Mouse (Mus musculus) forebrain, embryonic 12.5 days (tissue): ENCODE results near the gene Fkbp6. TPM values are rescaled to one million over a fixed set of nuclear protein-coding genes. Genes with fewer than 3 reads are reported as not detected.

Source experiments
- ATAC-seq: fragments of 200-750 bp; cut with Nextera tagmentation; 2 replicates; pipeline ENCODE4 v1.8.0; 2017; ENCODE audit warnings: moderate TSS enrichment; ENCODE audit not compliant: low FRiP score
- H3K27ac ChIP-seq: fragments of 300-500 bp; sonication (generic); 2 replicates; pipeline ENCODE4 v1.5.1; 2016; ENCODE audit warnings: mild to moderate bottlenecking
- H3K27me3 ChIP-seq: fragments of 300-500 bp; sonication (generic); 2 replicates; pipeline ENCODE4 v1.6.1; 2016; ENCODE audit warnings: mild to moderate bottlenecking
- H3K36me3 ChIP-seq: fragments of 300-500 bp; sonication (generic); replicated peaks from 2 replicates; pipeline ENCODE4 v1.6.1; 2016; ENCODE audit warnings: mild to moderate bottlenecking
- H3K4me1 ChIP-seq: fragments of 300-500 bp; sonication (generic); 2 replicates; pipeline ENCODE4 v1.6.1; 2016
- H3K4me2 ChIP-seq: fragments of 300-500 bp; sonication (generic); 2 replicates; pipeline ENCODE4 v1.6.1; 2016; ENCODE audit warnings: mild to moderate bottlenecking, moderate library complexity
- H3K4me3 ChIP-seq: fragments of 300-500 bp; sonication (generic); replicated peaks from 2 replicates; pipeline ENCODE4 v1.5.1; 2016; ENCODE audit warnings: mild to moderate bottlenecking
- H3K9ac ChIP-seq: fragments of 300-500 bp; sonication (generic); 2 replicates; pipeline ENCODE4 v1.6.1; 2016; ENCODE audit warnings: mild to moderate bottlenecking
- H3K9me3 ChIP-seq: fragments of 300-500 bp; sonication (generic); 2 replicates; pipeline ENCODE4 v1.6.1; 2016
- WGBS: fragments of 180-500 bp; shearing (Covaris S2); methylation state at CpG from one replicate; pipeline ENCODE4 v1.1.7; 2016; 5-methylcytosine and 5-hydroxymethylcytosine counted together
- polyA plus RNA-seq: library from polyadenylated mRNA; unstranded; fragments of >200 nt; fragmentation: Nextera tagmentation; extraction: Ambion mirVana; gene quantifications from 2 replicates; pipeline ENCODE4 v1.2.1, GENCODE M21; 2016

Gene Fkbp6
- polyA plus RNA-seq, 1 experiment from 2014 or later = 0.17 TPM

DNA sequence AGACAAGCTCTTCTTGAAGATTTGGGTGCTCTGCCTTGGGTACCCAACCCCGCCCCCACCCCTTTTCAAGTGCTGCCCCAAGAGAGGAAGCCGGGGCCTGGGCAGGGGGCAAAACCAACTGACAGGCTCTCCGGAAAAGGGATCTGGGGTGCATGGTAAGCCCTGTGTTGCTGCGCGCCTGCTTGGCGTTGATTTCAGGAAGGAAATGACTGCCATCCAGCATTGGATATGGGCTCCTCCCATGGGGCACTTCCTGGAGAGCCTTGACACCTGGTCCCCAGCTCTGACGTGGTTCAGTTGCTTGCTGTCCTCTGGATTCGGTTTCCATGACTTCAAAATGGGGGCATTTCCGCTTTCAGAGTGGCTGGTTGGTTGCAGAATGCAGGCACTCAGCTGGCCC lies 85.3 kb downstream of the Fkbp6 start:
- Histone ChIP-seq H3K9me3 (no peaks in the 10 kb centered on the region), H3K4me2 (peak overlapping the region; percentile 16; the same call in 1 of the 2 replicates), H3K4me1 (peaks cover 26% of the 10 kb centered on the region), H3K36me3 (no peaks in the 10 kb centered on the region), H3K9ac (peak overlapping the region; percentile 25; the same call in 1 of the 2 replicates), H3K27me3 (no peaks in the 10 kb centered on the region), H3K27ac (peak overlapping the region; percentile 69), H3K4me3 (no peak overlapping the region)
- ATAC-seq = peak; percentile 39; the same call in 1 of the 2 replicates
- WGBS = 48% methylated on average over 9 of the region's 9 CpGs

DNA sequence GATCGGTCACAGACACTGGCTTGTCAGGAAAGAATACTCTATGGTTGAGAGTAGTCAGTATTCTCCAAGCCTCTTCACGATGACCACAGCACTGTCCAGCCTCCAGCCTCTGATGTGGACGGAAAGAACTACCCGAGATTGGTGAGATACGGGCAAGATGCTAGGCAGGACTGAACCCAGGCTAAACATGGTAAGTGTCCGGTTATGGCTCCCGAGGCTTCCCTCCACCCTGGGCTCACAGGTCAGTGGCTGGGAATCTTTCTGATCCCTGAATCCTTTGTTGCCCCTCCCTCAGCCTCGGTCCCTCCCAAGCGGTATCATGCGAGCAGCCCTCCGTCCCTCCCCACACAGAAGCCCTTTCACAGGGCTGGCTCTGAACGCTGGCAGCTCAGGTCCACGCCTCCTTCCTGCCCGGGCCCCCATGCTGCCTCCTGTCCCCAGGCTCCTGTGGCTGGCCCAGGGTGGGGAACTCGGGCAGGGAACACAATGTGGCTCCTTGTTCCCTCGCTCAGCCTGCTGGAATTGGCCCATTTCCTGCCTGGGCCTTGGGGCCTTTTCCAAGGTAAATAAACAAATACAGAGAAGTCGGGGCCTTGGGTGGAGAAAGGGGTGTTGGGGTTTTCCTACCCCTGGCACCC lies 85.9 kb downstream of the Fkbp6 start:
- H3K4me2 ChIP-seq = peak overlapping the region; percentile 16
- H3K4me1 ChIP-seq = peaks cover 28% of the 10 kb centered on the region
- peak; percentile 70 for ATAC-seq
- WGBS = 14% methylated on average over 17 of the region's 17 CpGs
- peak overlapping the region; percentile 69 for H3K27ac ChIP-seq
- H3K27me3 ChIP-seq = no peaks in the 10 kb centered on the region
- no peaks in the 10 kb centered on the region for H3K36me3 ChIP-seq
- no peaks in the 10 kb centered on the region for H3K9me3 ChIP-seq
- H3K4me3 ChIP-seq = no peak overlapping the region
- H3K9ac ChIP-seq = peak overlapping the region; percentile 25; the same call in 1 of the 2 replicates

DNA sequence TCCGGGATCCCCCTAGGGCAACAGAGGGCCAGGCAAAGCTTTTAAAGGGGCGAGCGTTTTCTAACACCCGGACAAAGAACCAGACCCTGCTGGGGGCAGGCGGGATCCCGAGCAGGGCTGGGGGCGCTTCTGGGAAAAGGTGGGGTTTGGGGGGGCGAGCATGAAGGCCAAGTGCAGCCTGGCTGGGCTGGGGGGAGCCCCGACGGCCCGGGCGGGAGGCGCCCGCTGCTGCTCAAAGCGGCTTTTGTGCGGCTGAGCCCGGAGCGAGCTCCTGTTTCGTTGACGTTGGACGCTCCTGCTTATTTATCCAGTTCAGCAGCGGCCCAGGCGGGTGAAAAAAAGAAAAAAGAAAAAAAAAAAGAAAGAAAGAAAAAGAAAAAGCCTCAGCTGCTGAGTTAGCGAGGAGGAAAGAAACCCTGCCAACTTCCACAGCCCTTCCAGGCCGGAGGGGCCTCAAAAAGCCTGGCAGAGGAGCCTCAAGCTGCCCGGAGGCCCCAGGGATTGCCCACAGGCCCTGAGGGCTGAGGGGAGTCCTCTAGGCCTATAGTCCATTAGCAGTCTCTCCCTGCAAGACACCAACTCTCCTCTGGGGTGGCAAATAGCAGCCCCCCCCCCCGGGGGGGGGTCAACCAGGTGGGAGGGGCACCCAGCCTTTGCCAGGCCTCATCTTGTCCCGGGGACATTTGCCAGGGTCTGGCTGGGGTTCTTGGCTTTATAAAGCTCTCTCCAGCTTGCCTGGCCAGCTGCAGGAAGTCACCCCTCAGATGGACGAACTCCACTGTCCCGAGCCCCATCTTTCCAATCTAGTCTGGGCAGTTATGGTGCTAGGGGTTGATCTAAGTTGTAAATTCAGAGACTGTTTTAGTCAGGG lies 91.3 kb downstream of the Fkbp6 start:
- Histone ChIP-seq H3K4me1 (peaks cover 39% of the 10 kb centered on the region), H3K36me3 (0 out of 2 replicates have a peak, but pooled peaks cover 4% of the 10 kb centered on the region), H3K27ac (peak overlapping the region; percentile 97), H3K4me2 (peak overlapping the region; percentile 46), H3K4me3 (peak overlapping the region; percentile 16; the same call in 1 of the 2 replicates), H3K27me3 (no peaks in the 10 kb centered on the region), H3K9me3 (0 out of 2 replicates have a peak, but pooled peaks cover 7% of the 10 kb centered on the region), H3K9ac (peak overlapping the region; percentile 46)
- ATAC-seq = no peak; the same call in 1 of the 2 replicates
- WGBS = 10% methylated on average over 30 of the region's 30 CpGs

DNA sequence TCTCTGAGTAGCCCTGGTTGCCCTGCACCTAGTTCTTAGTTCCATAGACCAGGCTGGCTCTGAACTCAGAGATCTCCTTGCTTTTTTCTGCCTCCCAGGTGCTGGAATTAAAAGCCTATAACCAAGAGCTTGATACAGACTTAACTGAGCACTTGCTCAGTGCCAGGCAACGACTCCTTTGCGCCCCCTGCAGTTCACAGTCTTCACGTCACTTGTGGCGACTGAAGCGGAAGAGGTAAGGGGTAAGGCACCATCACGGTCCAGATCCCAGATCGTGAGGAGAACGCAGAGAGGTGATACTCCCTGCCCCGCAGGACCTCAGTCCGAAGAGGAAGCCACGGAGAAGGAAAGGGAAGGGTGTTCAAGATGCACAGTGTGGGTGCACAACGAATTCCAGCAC lies 92.3 kb downstream of the Fkbp6 start:
- WGBS = 85% methylated on average over 12 of the region's 12 CpGs
- H3K9me3 ChIP-seq = 0 out of 2 replicates have a peak, but pooled peaks cover 7% of the 10 kb centered on the region
- H3K4me1 ChIP-seq = peaks cover 47% of the 10 kb centered on the region

DNA sequence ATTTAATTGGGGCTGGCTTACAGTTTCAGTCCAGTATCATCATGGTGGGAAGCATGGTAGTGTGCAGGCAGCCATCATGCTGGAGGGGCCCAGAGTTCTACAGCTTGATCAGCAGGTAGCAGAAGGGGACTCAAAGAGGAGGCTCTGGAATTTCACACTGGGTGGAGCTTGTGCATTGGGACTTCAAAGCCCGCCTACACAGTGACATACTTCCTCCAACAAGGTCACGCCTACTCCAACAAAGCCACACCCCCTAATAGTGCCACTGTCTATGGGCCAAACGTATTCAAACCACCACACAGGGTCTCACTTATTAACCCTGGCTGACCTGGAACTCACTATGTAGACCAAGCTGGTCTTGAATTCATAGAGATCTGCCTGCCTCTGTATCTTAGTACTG lies 93.7 kb downstream of the Fkbp6 start:
- Histone ChIP-seq H3K9ac (no peak overlapping the region), H3K4me3 (no peak overlapping the region), H3K4me1 (peaks cover 57% of the 10 kb centered on the region), H3K27ac (no peak overlapping the region), H3K27me3 (no peaks in the 10 kb centered on the region), H3K36me3 (0 out of 2 replicates have a peak, but pooled peaks cover 4% of the 10 kb centered on the region), H3K4me2 (no peak overlapping the region), H3K9me3 (0 out of 2 replicates have a peak, but pooled peaks cover 7% of the 10 kb centered on the region)
- WGBS = 93% methylated on average over 3 of the region's 3 CpGs
- no peak for ATAC-seq

More for the DNA sequence above, 92.3 kb downstream of the Fkbp6 start:
- Histone ChIP-seq H3K27ac (peak overlapping the region; percentile 97), H3K9ac (no peak overlapping the region), H3K4me2 (no peak overlapping the region), H3K4me3 (no peak overlapping the region), H3K36me3 (0 out of 2 replicates have a peak, but pooled peaks cover 4% of the 10 kb centered on the region), H3K27me3 (no peaks in the 10 kb centered on the region)
- no peak for ATAC-seq

DNA sequence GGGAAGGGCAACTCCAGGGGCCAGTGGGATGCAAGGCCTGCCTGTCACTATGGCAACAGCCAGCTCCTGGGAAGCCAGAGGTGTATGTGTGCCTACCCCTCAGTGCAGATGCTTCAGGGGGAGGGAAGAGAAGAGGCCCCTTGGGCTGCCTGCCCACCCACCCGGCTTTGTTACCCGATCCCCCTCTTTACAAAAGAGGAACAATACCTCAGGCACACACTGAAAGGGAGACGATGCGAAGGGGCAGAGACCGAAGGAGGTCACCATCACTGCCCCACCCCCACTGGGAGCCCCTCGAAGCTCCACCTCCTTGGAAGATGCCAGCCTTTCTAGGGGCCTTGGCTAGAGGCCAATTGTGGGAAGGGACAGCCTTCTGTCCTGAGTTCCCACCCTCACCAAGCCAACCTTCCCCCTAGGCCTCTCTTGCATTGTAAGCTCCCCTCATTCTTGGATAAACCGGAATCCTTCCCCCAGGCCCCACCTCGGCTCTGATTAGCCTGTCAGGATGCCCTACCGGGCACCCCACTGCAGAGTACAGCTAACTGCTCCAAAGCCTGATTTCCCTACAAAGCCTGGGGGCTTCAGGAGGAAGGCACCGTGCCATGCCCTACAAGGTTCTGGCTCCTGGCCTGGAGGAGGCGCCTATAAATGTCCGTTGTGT lies 96.0 kb downstream of the Fkbp6 start:
- Histone ChIP-seq H3K27ac (peak overlapping the region; percentile 94), H3K4me2 (peak overlapping the region; percentile 32), H3K27me3 (peaks cover 18% of the 10 kb centered on the region), H3K9ac (no peak overlapping the region), H3K9me3 (0 out of 2 replicates have a peak, but pooled peaks cover 7% of the 10 kb centered on the region), H3K4me3 (no peak overlapping the region), H3K36me3 (0 out of 2 replicates have a peak, but pooled peaks cover 4% of the 10 kb centered on the region), H3K4me1 (peaks cover 61% of the 10 kb centered on the region)
- WGBS = 2% methylated on average over 12 of the region's 12 CpGs
- peak; percentile 83 for ATAC-seq

DNA sequence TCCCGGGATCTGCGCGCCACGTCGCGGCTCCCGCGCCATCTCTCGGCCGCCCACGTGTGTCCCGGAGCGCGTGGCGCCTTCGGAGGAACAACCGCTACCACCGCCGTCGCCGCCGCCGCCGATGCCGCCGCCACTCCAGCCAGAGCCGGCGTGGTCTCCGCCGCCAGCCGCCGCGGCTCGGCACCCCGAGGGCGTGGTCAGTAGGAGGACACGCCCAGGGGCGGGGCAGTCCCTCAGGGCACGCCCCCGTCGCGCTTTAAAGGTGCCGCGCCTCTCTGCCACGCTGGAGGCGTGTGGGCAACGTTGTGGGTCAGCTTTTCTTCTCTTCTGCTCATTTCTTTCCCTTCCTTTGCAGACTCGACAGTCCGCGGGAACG lies 98.8 kb downstream of the Fkbp6 start, which contains the start of gene Fzd9:
Fzd9 (minus strand) TSS at position 152 of the 376 bp plus-strand sequence.
- H3K4me1 ChIP-seq = peaks cover 71% of the 10 kb centered on the region
- peak within 1 kb of the TSS; percentile 94 for H3K27ac ChIP-seq
- H3K9ac ChIP-seq = peak within 1 kb of the TSS; percentile 80
- ATAC-seq = peak; percentile 82
- H3K4me2 ChIP-seq = peak within 1 kb of the TSS; percentile 97
- H3K36me3 ChIP-seq = peaks cover 9% of the 10 kb centered on the region
- peak within 1 kb of the TSS; percentile 72 for H3K4me3 ChIP-seq
- under 1% methylated on average over 50 of the region's 51 CpGs for WGBS
- 0 out of 2 replicates have a peak, but pooled peaks cover 1% of the 10 kb centered on the region for H3K9me3 ChIP-seq
- H3K27me3 ChIP-seq = peaks cover 19% of the 10 kb centered on the region

DNA sequence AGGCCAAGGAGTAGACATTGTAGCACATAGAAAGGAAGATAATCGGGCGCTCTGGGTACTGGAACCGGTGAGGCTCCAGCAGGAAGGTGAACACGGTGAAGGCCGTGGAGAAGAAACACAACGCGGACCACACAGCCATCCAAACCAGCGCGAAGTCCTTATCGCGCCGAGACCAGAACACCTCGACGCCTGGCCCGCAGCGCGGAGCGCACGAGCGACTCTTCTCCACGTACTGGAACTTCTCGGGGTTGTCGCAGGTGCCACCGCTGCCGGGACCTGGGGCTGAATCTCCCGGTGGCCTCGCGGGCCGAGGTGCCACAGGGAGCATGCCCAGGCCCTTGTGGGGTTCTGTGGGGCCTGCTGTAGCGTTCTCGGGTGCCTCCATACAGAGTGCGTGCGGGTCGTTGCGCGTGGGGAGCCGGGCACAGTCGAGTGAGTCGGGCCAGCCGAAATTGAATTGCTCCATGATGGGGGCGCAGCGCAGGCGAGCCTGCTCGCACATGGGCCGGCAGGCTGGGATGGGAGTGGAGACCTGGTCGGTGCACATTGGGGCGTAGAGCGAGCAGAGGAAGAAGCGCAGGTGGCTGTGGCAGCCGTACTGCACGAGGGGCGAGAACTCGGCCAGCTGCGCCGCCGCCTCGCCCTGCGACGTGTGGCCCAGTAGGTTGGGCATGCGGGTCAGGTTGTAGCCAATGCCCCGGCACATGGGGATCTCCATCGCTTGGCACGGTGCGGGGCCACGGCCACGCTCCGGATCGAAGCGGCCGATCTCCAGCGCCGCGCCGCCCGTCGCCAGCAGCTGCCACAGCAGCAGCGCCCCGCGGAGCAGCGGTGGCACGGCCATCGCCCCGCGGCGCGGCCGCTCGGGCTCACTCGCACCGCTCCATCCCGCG lies 99.4 kb downstream of the Fkbp6 start:
- H3K9me3 ChIP-seq = no peaks in the 10 kb centered on the region
- WGBS = 2% methylated on average over 92 of the region's 92 CpGs
- peak overlapping the region; percentile 97 for H3K4me2 ChIP-seq
- H3K27ac ChIP-seq = peak overlapping the region; percentile 59
- H3K4me1 ChIP-seq = peaks cover 71% of the 10 kb centered on the region
- H3K4me3 ChIP-seq = peak overlapping the region; percentile 72
- H3K36me3 ChIP-seq = peaks cover 15% of the 10 kb centered on the region
- peaks cover 19% of the 10 kb centered on the region for H3K27me3 ChIP-seq
- ATAC-seq = peak; percentile 33
- H3K9ac ChIP-seq = peak overlapping the region; percentile 80

DNA sequence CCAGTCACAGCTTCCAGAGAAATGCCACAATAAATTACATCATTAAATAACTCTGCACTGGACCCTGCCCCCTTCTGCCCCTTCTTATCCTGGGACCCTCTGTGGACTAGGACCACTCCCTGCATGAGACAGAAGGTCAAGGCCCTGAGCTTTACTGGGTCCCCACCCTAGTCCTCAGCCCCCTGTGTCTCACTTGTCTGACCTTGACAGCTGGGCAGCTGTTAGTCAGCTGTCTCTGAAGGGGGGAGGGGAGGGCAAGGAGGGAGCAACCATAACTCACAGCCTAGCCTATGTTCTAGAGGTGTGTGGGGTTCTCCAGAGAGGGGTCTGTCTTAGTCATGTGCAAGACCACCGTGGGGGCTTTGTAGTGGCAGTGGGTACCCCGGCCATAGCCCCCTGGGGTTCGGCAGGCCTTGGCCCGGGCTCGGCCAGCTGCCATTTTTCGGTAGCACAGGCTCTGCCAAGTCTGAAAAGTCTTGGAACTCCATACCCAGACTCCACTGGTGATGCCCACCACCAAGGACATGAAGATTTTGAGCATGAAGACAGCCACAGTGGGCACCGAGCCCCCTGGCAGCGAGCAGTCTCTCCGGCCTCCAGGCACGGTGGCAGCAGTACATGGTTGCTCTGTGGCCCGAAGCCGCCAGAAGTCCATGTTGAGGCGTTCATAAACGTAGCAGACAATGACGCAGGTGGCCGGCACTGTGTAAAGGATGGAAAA lies 100.7 kb downstream of the Fkbp6 start:
- Histone ChIP-seq H3K27ac (0 out of 2 replicates have a peak overlapping the region, but pooled peaks have one; percentile 11), H3K9ac (peak overlapping the region; percentile 80), H3K36me3 (peaks cover 28% of the 10 kb centered on the region), H3K27me3 (peaks cover 19% of the 10 kb centered on the region), H3K4me3 (peak overlapping the region; percentile 72), H3K9me3 (no peaks in the 10 kb centered on the region), H3K4me2 (peak overlapping the region; percentile 97), H3K4me1 (peaks cover 69% of the 10 kb centered on the region)
- 62% methylated on average over 16 of the region's 16 CpGs for WGBS
- no peak for ATAC-seq

DNA sequence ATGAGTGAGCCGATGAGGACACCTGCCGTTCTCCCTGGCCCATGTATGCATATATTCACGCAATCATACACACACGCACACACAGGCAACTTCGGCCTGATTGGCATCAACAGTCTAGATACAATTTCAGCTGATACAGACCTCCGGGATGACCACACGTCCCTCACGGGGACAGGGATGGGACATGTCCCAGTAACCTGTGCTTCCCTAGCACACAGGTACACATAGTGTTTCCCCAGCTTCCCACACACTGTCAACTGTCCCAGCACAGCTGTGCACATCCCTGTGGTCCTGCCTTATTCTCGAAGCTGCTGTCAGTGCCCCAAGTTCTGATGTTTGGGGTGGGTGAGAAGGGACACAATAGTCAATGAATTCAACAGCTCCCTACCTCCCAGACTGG lies 102.5 kb downstream of the Fkbp6 start:
- Histone ChIP-seq H3K9ac (no peak overlapping the region; the same call in 1 of the 2 replicates), H3K9me3 (no peaks in the 10 kb centered on the region), H3K4me3 (peak overlapping the region; percentile 72), H3K4me1 (peaks cover 52% of the 10 kb centered on the region), H3K4me2 (peak overlapping the region; percentile 97), H3K27ac (peak overlapping the region; percentile 25; the same call in 1 of the 2 replicates), H3K27me3 (peaks cover 19% of the 10 kb centered on the region), H3K36me3 (peaks cover 46% of the 10 kb centered on the region)
- no peak for ATAC-seq
- 74% methylated on average over 9 of the region's 9 CpGs for WGBS
